Mouse (Mus musculus) kidney, postnatal 25 days (tissue): ENCODE measurements around the gene Sgce.

Experiments used
- DNase-seq, 2 experiments: peaks; one replicate each; pipeline ENCODE4 v3.0.0; 2021; ENCODE audit warnings: mixed read lengths in 2 of 2

Gene Sgce

DNA sequence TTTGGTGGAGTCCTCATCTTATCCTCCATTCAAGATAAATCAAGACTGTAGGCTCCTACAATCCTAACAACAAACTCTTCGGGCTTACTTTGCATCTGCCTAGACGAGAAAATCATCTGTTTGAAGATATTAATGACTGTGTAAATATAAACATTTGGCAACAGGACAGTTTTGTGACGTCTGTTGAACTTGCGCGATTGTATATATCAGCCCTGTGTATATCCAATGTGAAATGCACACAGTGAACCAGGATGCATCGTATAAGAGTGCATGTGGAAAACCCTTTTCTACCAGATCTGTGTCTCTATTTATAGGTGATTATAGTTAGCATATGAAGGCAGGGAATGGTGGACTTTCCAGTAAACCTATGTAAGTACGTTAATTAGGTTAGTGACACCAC lies 104.9 kb downstream of the Sgce start:
- DNase-seq: no peak

DNA sequence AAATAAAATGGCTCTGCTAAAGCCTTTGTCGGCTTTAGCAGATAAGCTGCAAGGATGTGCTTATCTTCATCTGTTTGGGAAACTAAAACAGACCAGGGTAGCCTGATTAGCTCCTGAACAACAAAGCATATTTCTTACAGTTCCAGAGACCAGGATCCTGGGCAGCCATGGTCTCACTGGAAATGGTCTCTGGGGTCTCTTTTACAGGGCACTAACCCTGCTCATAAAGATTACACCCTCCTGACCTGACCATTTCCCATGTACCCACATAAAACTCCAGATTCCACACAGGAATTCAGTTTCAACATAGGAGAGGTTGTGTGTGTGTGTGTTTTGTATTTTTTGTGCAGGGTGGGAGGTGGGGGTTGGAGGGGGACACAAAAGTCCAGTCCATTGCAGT lies 112.2 kb downstream of the Sgce start:
- no peak for DNase-seq

DNA sequence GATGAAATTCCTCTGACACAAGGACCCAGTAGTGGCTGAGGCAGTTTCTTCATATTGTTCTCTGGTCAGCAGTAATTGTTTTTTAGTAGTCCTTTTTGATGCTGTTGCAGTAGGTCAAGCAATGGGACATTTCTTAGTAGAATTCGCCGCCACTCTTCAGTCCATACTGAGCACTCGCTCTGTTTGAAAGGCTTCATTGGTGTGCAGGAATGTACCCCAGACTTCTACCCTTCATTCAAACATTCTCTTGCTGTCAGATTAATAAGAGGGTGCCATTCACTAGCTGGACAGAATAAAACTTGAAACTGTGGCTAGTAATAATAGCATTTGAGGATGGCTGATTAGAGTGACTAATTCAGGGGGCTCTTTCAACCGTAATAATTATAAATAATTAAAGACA lies 113.8 kb downstream of the Sgce start:
- no peak for DNase-seq

DNA sequence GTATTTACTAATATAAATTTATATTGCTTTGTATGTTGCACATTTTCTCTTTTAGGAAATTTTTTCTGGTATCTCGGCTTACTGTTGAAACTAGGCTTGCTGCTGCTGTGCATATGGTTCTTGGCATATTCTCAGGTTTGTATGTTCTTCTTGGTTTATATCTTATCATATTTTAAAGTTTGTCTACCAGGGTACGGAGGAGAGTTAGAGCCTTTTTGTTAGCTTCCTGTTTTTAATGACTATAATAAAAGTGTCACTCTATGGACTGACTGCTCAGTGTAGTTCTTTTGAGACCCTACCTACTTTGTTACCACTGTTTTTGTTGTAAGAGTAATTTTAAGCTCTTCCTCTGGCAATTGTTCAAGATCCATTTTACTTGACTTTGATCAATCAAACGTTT lies 115.5 kb downstream of the Sgce start:
- no peak for DNase-seq
